Mouse (Mus musculus): ENCODE data around the gene Daam1.

DNA sequence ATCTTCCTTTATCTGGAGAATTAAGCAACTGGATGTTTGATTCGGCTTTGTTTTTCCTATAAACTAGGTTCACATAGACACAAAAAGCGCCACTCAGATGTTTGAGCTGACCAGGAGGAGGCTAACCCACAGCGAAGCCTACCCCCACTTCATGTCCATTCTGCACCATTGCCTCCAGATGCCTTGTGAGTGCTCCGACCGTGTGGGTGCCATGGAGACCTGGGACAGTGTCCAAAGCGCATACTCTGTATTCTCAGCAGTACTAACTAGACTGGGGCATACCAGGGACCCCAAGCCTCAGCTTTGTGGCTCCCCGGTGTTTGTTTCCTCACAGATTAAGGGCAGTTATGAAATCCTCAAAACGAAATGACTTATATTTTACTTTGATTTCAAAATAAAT lies 115.6 kb downstream of the Daam1 start:
- TF ChIP-seq CTCF (IDR thresholded peaks at IDR 0.05; ENCODE audit: extremely low read depth, insufficient read depth, insufficient read length, insufficient replicate concordance) (no peak), POLR2A (IDR thresholded peaks at IDR 0.05; ENCODE audit: low read depth, low read length) (no peak)

Measured in spleen, adult 2 months (tissue).